Mouse (Mus musculus): Measurements from ENCODE around the gene Arl14. TPM values are rescaled to one million over a fixed set of nuclear protein-coding genes. Genes with fewer than 3 reads are reported as not detected.
"Not testable (repeated sequence)": the region's sequence is repeated elsewhere in the genome, so short reads cannot be mapped to it uniquely, and the experiment has no call there.

The Arl14 gene
- polyA plus RNA-seq, 1 experiment from 2014 or later: not detected

- Histone ChIP-seq H3K9ac (no peak overlapping the region), H3K4me3 (no peak overlapping the region), H3K9me3 (no peaks in the 10 kb centered on the region), H3K4me2 (no peak overlapping the region), H3K27ac (no peak overlapping the region), H3K27me3 (replicated peaks) (no peaks in the 10 kb centered on the region), H3K4me1 (no peaks in the 10 kb centered on the region), H3K36me3 (replicated peaks) (no peaks in the 10 kb centered on the region)
- WGBS: 82% methylated on average over 8 of the region's 8 CpGs
- ATAC-seq (replicated peaks): no peak
Observed at GRCm38 (mm10) chr3:69223666-69224065, 1.4 kb downstream of the Arl14 start.

GRCm38 (mm10) chr3:69225019-69225418 lies 2.8 kb downstream of the Arl14 start:
- H3K36me3 ChIP-seq (replicated peaks): no peaks in the 10 kb centered on the region
- no peak overlapping the region for H3K4me3 ChIP-seq

GRCm38 (mm10) chr3:69226496-69226895 lies 4.3 kb downstream of the Arl14 start:
- Histone ChIP-seq H3K36me3 (replicated peaks) (no peaks in the 10 kb centered on the region), H3K27me3 (replicated peaks) (no peaks in the 10 kb centered on the region), H3K27ac (no peak overlapping the region), H3K4me3 (no peak overlapping the region), H3K4me2 (no peak overlapping the region), H3K9ac (no peak overlapping the region), H3K4me1 (no peaks in the 10 kb centered on the region), H3K9me3 (no peaks in the 10 kb centered on the region)
- 71% methylated on average over 2 of the region's 2 CpGs for WGBS
- ATAC-seq (replicated peaks): no peak

More at GRCm38 (mm10) chr3:69225019-69225418, 2.8 kb downstream of the Arl14 start:
- no peaks in the 10 kb centered on the region for H3K4me1 ChIP-seq
- H3K27ac ChIP-seq: no peak overlapping the region
- ATAC-seq (replicated peaks): no peak
- H3K9me3 ChIP-seq: no peaks in the 10 kb centered on the region
- no peak overlapping the region for H3K4me2 ChIP-seq
- no peak overlapping the region for H3K9ac ChIP-seq
- H3K27me3 ChIP-seq (replicated peaks): no peaks in the 10 kb centered on the region

- Histone ChIP-seq H3K4me2 (no peak overlapping the region), H3K27ac (no peak overlapping the region), H3K4me3 (no peak overlapping the region), H3K4me1 (no peaks in the 10 kb centered on the region), H3K9me3 (no peaks in the 10 kb centered on the region), H3K9ac (no peak overlapping the region), H3K36me3 (replicated peaks) (no peaks in the 10 kb centered on the region), H3K27me3 (replicated peaks) (no peaks in the 10 kb centered on the region)
- no peak for ATAC-seq (replicated peaks)
- 83% methylated on average over 1 of the region's 1 CpGs for WGBS
Observed at GRCm38 (mm10) chr3:69228002-69228401, 5.8 kb downstream of the Arl14 start.

GRCm38 (mm10) chr3:69231522-69232138 lies 9.4 kb downstream of the Arl14 start:
- Histone ChIP-seq H3K4me1 (no peaks in the 10 kb centered on the region), H3K9me3 (no peaks in the 10 kb centered on the region), H3K4me3 (no peak overlapping the region), H3K27ac (no peak overlapping the region), H3K36me3 (replicated peaks) (no peaks in the 10 kb centered on the region), H3K27me3 (replicated peaks) (no peaks in the 10 kb centered on the region), H3K9ac (no peak overlapping the region), H3K4me2 (no peak overlapping the region)
- no peak for ATAC-seq (replicated peaks)
- WGBS: 95% methylated on average over 14 of the region's 14 CpGs

GRCm38 (mm10) chr3:69233552-69234189 lies 11.5 kb downstream of the Arl14 start:
- H3K27ac ChIP-seq; H3K36me3 ChIP-seq (replicated peaks); ATAC-seq (replicated peaks); H3K9me3 ChIP-seq; H3K4me2 ChIP-seq; H3K9ac ChIP-seq; H3K4me3 ChIP-seq; H3K27me3 ChIP-seq (replicated peaks); H3K4me1 ChIP-seq: not testable (repeated sequence)
- WGBS: 83% methylated on average over 10 of the region's 10 CpGs

GRCm38 (mm10) chr3:69234525-69234924 lies 12.3 kb downstream of the Arl14 start:
- Histone ChIP-seq H3K4me2 (no peak overlapping the region), H3K27ac (no peak overlapping the region), H3K9me3 (no peaks in the 10 kb centered on the region), H3K36me3 (replicated peaks) (no peaks in the 10 kb centered on the region), H3K27me3 (replicated peaks) (no peaks in the 10 kb centered on the region), H3K4me3 (no peak overlapping the region), H3K9ac (no peak overlapping the region), H3K4me1 (no peaks in the 10 kb centered on the region)
- ATAC-seq (replicated peaks): no peak
- 89% methylated on average over 1 of the region's 1 CpGs for WGBS

GRCm38 (mm10) chr3:69235806-69236205 lies 13.6 kb downstream of the Arl14 start:
- Histone ChIP-seq H3K36me3 (replicated peaks) (no peaks in the 10 kb centered on the region), H3K4me2 (no peak overlapping the region), H3K27ac (no peak overlapping the region), H3K4me1 (no peaks in the 10 kb centered on the region), H3K4me3 (no peak overlapping the region), H3K9ac (no peak overlapping the region), H3K27me3 (replicated peaks) (no peaks in the 10 kb centered on the region), H3K9me3 (no peaks in the 10 kb centered on the region)
- WGBS: 74% methylated on average over 3 of the region's 3 CpGs
- ATAC-seq (replicated peaks): no peak

- Histone ChIP-seq H3K36me3 (replicated peaks) (no peaks in the 10 kb centered on the region), H3K27me3 (replicated peaks) (no peaks in the 10 kb centered on the region), H3K4me1 (no peaks in the 10 kb centered on the region), H3K4me2 (no peak overlapping the region), H3K27ac (no peak overlapping the region), H3K9me3 (no peaks in the 10 kb centered on the region), H3K9ac (no peak overlapping the region), H3K4me3 (no peak overlapping the region)
- WGBS: 87% methylated on average over 12 of the region's 12 CpGs
- ATAC-seq (replicated peaks): no peak
Observed at GRCm38 (mm10) chr3:69236491-69236890, 14.3 kb downstream of the Arl14 start.

GRCm38 (mm10) chr3:69238141-69238851 lies 16.1 kb downstream of the Arl14 start:
- H3K27ac ChIP-seq: no peak overlapping the region
- H3K27me3 ChIP-seq (replicated peaks): no peaks in the 10 kb centered on the region
- no peaks in the 10 kb centered on the region for H3K9me3 ChIP-seq
- no peak overlapping the region for H3K9ac ChIP-seq
- H3K36me3 ChIP-seq (replicated peaks): no peaks in the 10 kb centered on the region
- H3K4me1 ChIP-seq: no peaks in the 10 kb centered on the region
- H3K4me3 ChIP-seq: no peak overlapping the region
- WGBS: 45% methylated on average over 12 of the region's 12 CpGs
- ATAC-seq (replicated peaks): no peak
- no peak overlapping the region for H3K4me2 ChIP-seq

- Histone ChIP-seq H3K4me1 (no peaks in the 10 kb centered on the region), H3K27ac (no peak overlapping the region), H3K9me3 (no peaks in the 10 kb centered on the region), H3K36me3 (replicated peaks) (no peaks in the 10 kb centered on the region), H3K4me3 (no peak overlapping the region), H3K4me2 (no peak overlapping the region), H3K27me3 (replicated peaks) (no peaks in the 10 kb centered on the region), H3K9ac (no peak overlapping the region)
- WGBS: 80% methylated on average over 5 of the region's 5 CpGs
- ATAC-seq (replicated peaks): no peak
Observed at GRCm38 (mm10) chr3:69239246-69239645, 17.0 kb downstream of the Arl14 start.

- no peaks in the 10 kb centered on the region for H3K36me3 ChIP-seq (replicated peaks)
- ATAC-seq (replicated peaks): no peak
- H3K4me3 ChIP-seq: no peak overlapping the region
- H3K4me1 ChIP-seq: no peaks in the 10 kb centered on the region
- no peak overlapping the region for H3K9ac ChIP-seq
- no peaks in the 10 kb centered on the region for H3K9me3 ChIP-seq
- WGBS: 94% methylated on average over 1 of the region's 1 CpGs
- H3K27me3 ChIP-seq (replicated peaks): no peaks in the 10 kb centered on the region
- no peak overlapping the region for H3K27ac ChIP-seq
- H3K4me2 ChIP-seq: no peak overlapping the region
Observed at GRCm38 (mm10) chr3:69241020-69241419, 18.8 kb downstream of the Arl14 start.

Data from midbrain, embryonic 15.5 days (tissue).